Mouse (Mus musculus): ENCODE measurements around the gene Scaf4.

The Scaf4 gene

GRCm38 (mm10) chr16:90203226-90203962, 80.9 kb downstream of the Scaf4 start:
- no peak for DNase-seq (ENCODE audit: low spot score in 2 of 2)

DNA sequence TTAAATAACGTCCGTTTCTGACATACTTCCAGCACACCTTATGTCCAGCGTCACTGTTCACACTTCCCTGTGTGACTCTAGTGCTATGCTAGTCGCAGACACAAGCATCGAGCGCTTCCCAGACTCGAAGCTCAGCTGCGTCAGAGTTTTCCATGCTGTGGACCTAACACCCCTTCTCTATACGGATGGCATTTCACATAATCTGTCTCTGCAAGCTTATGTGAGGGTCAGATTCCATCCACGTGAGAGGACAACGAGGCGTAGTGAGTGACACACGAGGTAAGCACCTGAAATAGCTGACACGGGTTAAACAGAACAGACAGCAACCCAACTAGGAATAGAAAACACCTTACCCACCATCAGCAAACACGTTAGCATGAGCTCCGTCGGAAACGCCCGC, 82.2 kb downstream of the Scaf4 start:
- no peak for DNase-seq (ENCODE audit: low spot score in 2 of 2)

- no peak for DNase-seq (ENCODE audit: low spot score in 2 of 2)
Observed at GRCm38 (mm10) chr16:90199174-90199573, 85.1 kb downstream of the Scaf4 start.

- no peak for DNase-seq (ENCODE audit: low spot score in 2 of 2)
Observed at GRCm38 (mm10) chr16:90198626-90199025, 85.7 kb downstream of the Scaf4 start.

DNA sequence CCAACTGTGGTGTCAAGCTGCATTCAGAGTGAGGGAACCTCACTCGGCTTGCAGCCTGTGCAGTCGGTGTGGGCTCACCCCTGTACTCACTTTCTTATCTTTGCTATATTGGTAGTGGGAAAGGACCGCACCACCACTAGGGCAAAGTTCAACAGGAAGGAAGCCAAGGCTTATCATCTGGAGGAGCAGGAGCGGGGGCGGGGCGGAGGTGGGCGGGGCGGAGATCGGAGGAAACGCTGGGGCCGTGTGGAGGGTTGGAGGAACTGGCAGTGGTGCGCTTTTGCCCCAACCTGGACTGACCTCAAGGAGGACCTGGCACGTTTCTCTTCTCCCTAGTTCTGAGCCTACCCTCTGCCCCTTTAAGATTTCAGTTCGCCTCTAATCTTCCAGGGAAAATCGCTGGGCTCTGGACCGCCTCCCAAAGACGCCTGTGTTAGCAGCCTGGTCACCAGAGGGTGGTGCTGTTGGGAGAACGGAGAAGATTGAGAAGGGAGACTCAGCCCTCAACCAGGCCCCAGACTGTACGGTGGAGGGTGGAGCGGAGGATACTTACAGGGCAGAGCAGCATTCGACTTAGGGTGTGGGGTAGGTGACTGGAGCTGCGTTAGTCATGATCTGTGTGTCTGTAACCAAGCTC, 86.8 kb downstream of the Scaf4 start:
- peak; percentile 71 to 76 for DNase-seq (ENCODE audit: low spot score in 2 of 2)

DNA sequence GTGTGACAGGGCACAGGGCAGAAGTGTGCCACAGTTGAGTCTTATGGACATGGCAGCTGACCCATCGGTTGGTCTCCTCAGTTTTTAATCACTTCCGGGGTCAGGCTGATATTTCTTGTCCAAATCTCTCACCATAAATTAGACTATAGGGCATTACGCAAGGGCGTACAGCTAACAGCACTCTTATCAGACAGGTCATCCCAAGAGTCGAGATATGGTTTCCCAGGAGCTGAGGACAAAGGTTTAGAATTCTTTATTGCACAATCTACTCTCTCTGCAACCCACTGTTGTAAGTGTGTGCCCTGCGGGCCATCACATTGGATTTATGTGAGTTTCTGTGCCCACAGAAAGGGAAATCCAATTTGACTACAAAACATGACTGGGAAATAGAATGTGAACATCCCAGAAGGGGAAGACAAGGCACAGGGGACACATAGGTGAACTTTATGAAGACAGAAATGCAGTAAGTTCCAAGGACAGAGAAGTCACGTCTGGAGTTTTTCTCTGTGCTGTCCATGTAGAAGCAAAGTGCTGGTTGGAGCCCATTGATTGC, 87.5 kb downstream of the Scaf4 start:
- DNase-seq (ENCODE audit: low spot score in 2 of 2) = no peak

DNA sequence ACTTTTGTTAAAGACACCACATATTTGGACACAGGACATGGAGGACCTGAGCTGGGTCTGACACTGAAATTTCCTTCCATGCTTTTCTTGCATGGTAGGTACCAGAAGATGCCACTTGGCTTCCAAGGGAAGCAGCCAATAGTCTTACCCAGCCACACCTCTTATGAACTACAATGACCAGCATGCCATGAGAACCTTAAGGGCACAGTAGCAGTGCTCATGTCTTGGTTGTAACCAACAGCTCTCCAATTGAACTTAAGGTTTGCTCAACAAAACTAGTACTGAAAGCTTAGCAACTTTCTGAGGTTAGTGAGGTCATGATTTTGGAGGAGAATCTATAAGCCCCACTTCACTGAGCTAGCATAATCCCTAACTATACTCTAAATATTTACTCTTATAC, 90.6 kb downstream of the Scaf4 start:
- no peak for DNase-seq (ENCODE audit: low spot score in 2 of 2)

- DNase-seq (ENCODE audit: low spot score in 2 of 2) = no peak
Observed at GRCm38 (mm10) chr16:90191289-90191688, 93.0 kb downstream of the Scaf4 start.

DNA sequence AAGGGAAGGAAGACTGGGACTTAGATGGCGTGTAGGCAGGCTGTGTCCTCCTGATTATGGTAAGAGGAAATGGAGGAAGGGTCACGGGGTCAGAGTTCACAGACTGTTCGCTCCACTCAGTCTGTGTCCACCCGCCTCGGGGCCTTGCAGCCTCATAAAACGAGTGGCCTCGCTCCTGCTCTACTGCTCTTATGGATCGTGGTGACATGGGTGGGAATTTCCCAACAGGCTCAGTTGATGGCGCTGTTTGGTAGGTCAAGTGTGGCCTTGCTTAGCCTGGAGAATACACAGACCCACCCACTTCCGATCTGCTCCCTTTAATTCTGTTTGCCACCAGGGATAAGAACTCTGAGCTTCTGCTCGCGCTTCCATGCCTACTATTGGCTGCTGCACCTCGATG, 96.8 kb downstream of the Scaf4 start:
- peak in 1 of 2 experiments; percentile 33 for DNase-seq (ENCODE audit: low spot score in 2 of 2)

GRCm38 (mm10) chr16:90185928-90186588, 98.2 kb downstream of the Scaf4 start:
- peak; percentile 90 to 91 for DNase-seq (ENCODE audit: low spot score in 2 of 2)

GRCm38 (mm10) chr16:90184135-90184534, 100.2 kb downstream of the Scaf4 start:
- DNase-seq (ENCODE audit: low spot score in 2 of 2) = no peak

GRCm38 (mm10) chr16:90181673-90182072, 102.6 kb downstream of the Scaf4 start:
- peak in 1 of 2 experiments; percentile 24 for DNase-seq (ENCODE audit: low spot score in 2 of 2)

- no peak for DNase-seq (ENCODE audit: low spot score in 2 of 2)
Observed at GRCm38 (mm10) chr16:90180975-90181374, 103.3 kb downstream of the Scaf4 start.

DNA sequence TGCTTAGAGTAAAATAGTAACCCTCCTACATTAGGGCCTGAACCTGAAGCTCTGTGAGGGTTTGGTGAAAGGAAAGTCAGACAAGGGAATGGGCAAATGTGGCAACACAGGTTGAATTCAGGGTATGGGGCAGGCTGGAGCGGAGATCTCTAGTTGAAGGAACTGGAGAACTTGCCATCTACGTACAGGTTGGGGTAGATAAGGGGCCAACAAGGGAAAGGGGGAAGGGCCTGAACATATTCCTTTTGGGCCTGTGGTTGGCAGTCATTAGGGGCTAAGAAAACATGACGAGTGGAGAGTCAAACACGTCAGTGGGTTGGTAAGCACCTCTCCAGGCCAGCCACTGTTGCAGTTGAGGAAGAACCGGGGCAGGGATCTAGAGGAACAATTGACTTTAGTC, 104.4 kb downstream of the Scaf4 start:
- peak in 1 of 2 experiments; percentile 14 for DNase-seq (ENCODE audit: low spot score in 2 of 2)

DNA sequence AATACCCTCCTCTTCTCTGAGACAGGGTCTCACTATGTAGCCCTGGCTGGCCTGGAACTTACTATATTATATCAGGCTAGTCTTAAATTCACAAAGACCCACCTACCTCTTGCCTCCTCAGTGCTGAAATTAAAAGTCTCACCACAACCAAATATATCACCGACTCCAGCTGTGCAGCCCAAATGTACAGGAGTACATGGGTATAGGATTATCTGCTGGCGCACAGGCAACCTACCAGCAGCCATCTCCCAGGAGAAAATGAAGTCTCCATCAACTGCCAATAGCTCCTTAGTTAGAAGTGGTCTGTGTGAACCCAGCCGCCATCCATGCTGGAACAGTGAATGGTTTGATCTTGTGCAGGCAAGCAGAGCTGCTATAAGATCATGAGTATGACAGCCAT, 105.9 kb downstream of the Scaf4 start:
- peak in 1 of 2 experiments; percentile 14 for DNase-seq (ENCODE audit: low spot score in 2 of 2)

- DNase-seq (ENCODE audit: low spot score in 2 of 2) = no peak
Observed at GRCm38 (mm10) chr16:90177425-90177824, 106.9 kb downstream of the Scaf4 start.

DNA sequence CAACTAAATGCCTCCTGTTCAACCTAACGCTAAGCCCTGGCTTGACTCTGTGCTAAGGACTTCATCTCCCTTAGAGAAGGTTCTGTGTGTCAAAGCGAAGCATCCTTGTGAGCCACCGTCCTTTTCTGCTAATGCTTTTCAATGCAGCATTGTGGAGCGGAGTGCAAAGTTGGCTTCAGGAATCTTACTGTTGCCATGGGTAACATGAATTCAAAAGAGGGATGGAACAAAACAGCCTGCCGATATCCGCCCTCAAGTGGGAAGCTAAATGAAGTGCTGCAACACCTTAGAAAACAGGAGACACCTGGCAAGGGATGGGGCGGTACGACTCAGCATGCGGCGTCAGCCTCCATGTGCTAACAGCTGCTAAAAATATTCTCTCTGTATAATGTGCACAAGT, 107.8 kb downstream of the Scaf4 start:
- DNase-seq (ENCODE audit: low spot score in 2 of 2) = peak; percentile 74 to 88
